Mouse (Mus musculus) embryonic facial prominence, embryonic 13.5 days (tissue): ENCODE measurements around the gene Plac1. TPM values are rescaled to one million over a fixed set of nuclear protein-coding genes. Genes with fewer than 3 reads are reported as not detected.

Experiments
- ATAC-seq: fragments of 200-750 bp; cut with Nextera tagmentation; 2 replicates; pipeline ENCODE4 v1.8.0; 2017; ENCODE audit warnings: low read depth; ENCODE audit not compliant: insufficient number of reproducible peaks, insufficient read depth, low FRiP score, low TSS enrichment
- H3K27ac ChIP-seq: fragments of 300-500 bp; sonication (generic); 2 replicates; pipeline ENCODE4 v1.5.1; 2015; ENCODE audit warnings: moderate library complexity, mild to moderate bottlenecking, inconsistent platforms
- H3K27me3 ChIP-seq: fragments of 300-500 bp; sonication (generic); 2 replicates; pipeline ENCODE4 v1.6.1; 2015; ENCODE audit warnings: mild to moderate bottlenecking, inconsistent platforms
- H3K36me3 ChIP-seq: fragments of 300-500 bp; sonication (generic); 2 replicates; pipeline ENCODE4 v1.6.1; 2015; ENCODE audit warnings: mild to moderate bottlenecking, inconsistent platforms
- H3K4me1 ChIP-seq: fragments of 300-500 bp; sonication (generic); 2 replicates; pipeline ENCODE4 v1.6.1; 2015; ENCODE audit warnings: inconsistent platforms
- H3K4me2 ChIP-seq: fragments of 300-500 bp; sonication (generic); 2 replicates; pipeline ENCODE4 v1.6.1; 2015; ENCODE audit warnings: moderate library complexity, mild to moderate bottlenecking, inconsistent platforms
- H3K4me3 ChIP-seq: fragments of 300-500 bp; sonication (generic); 2 replicates; pipeline ENCODE4 v1.5.1; 2015; ENCODE audit warnings: mild to moderate bottlenecking, inconsistent platforms
- H3K9ac ChIP-seq: fragments of 300-500 bp; sonication (generic); 2 replicates; pipeline ENCODE4 v1.6.1; 2015; ENCODE audit warnings: mild to moderate bottlenecking, inconsistent platforms
- H3K9me3 ChIP-seq: fragments of 300-500 bp; sonication (generic); 2 replicates; pipeline ENCODE4 v1.6.1; 2016; ENCODE audit warnings: inconsistent platforms
- WGBS: fragments of 180-500 bp; shearing (Covaris S2); methylation state at CpG from one replicate; pipeline ENCODE4 v1.1.7; 2015; ENCODE audit warnings: mixed read lengths; 5-methylcytosine and 5-hydroxymethylcytosine counted together
- polyA plus RNA-seq: library from polyadenylated mRNA; unstranded; fragments of >200 nt; fragmentation: Nextera tagmentation; extraction: Ambion mirVana; gene quantifications from 2 replicates; pipeline ENCODE4 v1.2.1, GENCODE M21; 2015

The Plac1 gene
- polyA plus RNA-seq, 1 experiment from 2014 or later: 6.4 TPM

- no peaks in the 10 kb centered on the region for H3K9me3 ChIP-seq
- H3K27ac ChIP-seq: no peak overlapping the region
- H3K27me3 ChIP-seq: no peaks in the 10 kb centered on the region
- H3K4me3 ChIP-seq: no peak overlapping the region
- no peak overlapping the region for H3K9ac ChIP-seq
- no peaks in the 10 kb centered on the region for H3K4me1 ChIP-seq
- no peaks in the 10 kb centered on the region for H3K36me3 ChIP-seq
- ATAC-seq: no peak
- 39% methylated on average over 5 of the region's 5 CpGs for WGBS
- H3K4me2 ChIP-seq: no peak overlapping the region
These were observed 43.5 kb downstream of the Plac1 start for GRCm38 (mm10) chrX:53196392-53196791.

- Histone ChIP-seq H3K9me3 (no peaks in the 10 kb centered on the region), H3K27ac (no peak overlapping the region), H3K36me3 (no peaks in the 10 kb centered on the region), H3K4me3 (no peak overlapping the region), H3K4me1 (no peaks in the 10 kb centered on the region), H3K4me2 (no peak overlapping the region), H3K9ac (no peak overlapping the region), H3K27me3 (no peaks in the 10 kb centered on the region)
- no peak for ATAC-seq
- WGBS: 97% methylated on average over 1 of the region's 1 CpGs
These were observed 51.2 kb downstream of the Plac1 start for GRCm38 (mm10) chrX:53188692-53189091.

GRCm38 (mm10) chrX:53179801-53180200 lies 60.1 kb downstream of the Plac1 start:
- no peak for ATAC-seq
- 70% methylated on average over 3 of the region's 3 CpGs for WGBS

GRCm38 (mm10) chrX:53176296-53176695 lies 63.6 kb downstream of the Plac1 start:
- Histone ChIP-seq H3K9me3 (no peaks in the 10 kb centered on the region), H3K4me1 (no peaks in the 10 kb centered on the region), H3K9ac (no peak overlapping the region), H3K27me3 (no peaks in the 10 kb centered on the region), H3K27ac (no peak overlapping the region), H3K36me3 (no peaks in the 10 kb centered on the region), H3K4me3 (no peak overlapping the region), H3K4me2 (no peak overlapping the region)
- 84% methylated on average over 5 of the region's 5 CpGs for WGBS
- ATAC-seq: no peak

More at GRCm38 (mm10) chrX:53179801-53180200, 60.1 kb downstream of the Plac1 start:
- Histone ChIP-seq H3K9me3 (no peaks in the 10 kb centered on the region), H3K9ac (no peak overlapping the region), H3K36me3 (no peaks in the 10 kb centered on the region), H3K27me3 (no peaks in the 10 kb centered on the region), H3K4me1 (no peaks in the 10 kb centered on the region), H3K4me3 (no peak overlapping the region), H3K27ac (no peak overlapping the region), H3K4me2 (no peak overlapping the region)

DNA sequence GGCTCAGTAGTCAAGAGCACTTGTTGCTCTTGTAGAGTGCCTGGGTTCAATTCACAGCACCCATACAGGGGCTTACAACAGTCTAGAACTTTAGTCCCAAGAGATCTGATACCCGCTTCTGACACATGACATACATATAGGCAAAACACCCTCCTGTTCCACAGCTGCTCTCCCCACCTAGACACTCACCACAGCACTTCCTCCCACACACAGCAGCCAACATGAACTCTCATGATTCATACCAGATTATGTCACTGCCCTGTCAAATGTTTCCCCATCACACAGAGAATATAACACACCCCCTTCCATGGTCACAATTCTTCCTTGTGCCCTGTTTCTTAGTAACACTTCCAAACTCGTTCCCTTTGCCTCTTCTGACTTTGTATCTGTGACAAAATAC lies 71.3 kb downstream of the Plac1 start:
- H3K36me3 ChIP-seq: no peaks in the 10 kb centered on the region
- no peak overlapping the region for H3K4me3 ChIP-seq
- no peak overlapping the region for H3K4me2 ChIP-seq
- no peaks in the 10 kb centered on the region; the same call in 1 of the 2 replicates for H3K27me3 ChIP-seq
- no peak overlapping the region for H3K9ac ChIP-seq
- H3K4me1 ChIP-seq: no peaks in the 10 kb centered on the region
- no peaks in the 10 kb centered on the region for H3K9me3 ChIP-seq
- no peak for ATAC-seq
- 70% methylated on average over 2 of the region's 2 CpGs for WGBS
- H3K27ac ChIP-seq: no peak overlapping the region

GRCm38 (mm10) chrX:53166901-53167525 lies 72.9 kb downstream of the Plac1 start:
- H3K36me3 ChIP-seq: no peaks in the 10 kb centered on the region
- H3K9me3 ChIP-seq: no peaks in the 10 kb centered on the region
- 51% methylated on average over 4 of the region's 4 CpGs for WGBS
- H3K4me2 ChIP-seq: no peak overlapping the region
- H3K9ac ChIP-seq: no peak overlapping the region
- 0 out of 2 replicates have a peak overlapping the region, but pooled peaks have one; percentile 7 for H3K27ac ChIP-seq
- ATAC-seq: no peak
- no peak overlapping the region for H3K4me3 ChIP-seq
- H3K4me1 ChIP-seq: peaks cover 2% of the 10 kb centered on the region; the same call in 1 of the 2 replicates
- no peaks in the 10 kb centered on the region; the same call in 1 of the 2 replicates for H3K27me3 ChIP-seq

DNA sequence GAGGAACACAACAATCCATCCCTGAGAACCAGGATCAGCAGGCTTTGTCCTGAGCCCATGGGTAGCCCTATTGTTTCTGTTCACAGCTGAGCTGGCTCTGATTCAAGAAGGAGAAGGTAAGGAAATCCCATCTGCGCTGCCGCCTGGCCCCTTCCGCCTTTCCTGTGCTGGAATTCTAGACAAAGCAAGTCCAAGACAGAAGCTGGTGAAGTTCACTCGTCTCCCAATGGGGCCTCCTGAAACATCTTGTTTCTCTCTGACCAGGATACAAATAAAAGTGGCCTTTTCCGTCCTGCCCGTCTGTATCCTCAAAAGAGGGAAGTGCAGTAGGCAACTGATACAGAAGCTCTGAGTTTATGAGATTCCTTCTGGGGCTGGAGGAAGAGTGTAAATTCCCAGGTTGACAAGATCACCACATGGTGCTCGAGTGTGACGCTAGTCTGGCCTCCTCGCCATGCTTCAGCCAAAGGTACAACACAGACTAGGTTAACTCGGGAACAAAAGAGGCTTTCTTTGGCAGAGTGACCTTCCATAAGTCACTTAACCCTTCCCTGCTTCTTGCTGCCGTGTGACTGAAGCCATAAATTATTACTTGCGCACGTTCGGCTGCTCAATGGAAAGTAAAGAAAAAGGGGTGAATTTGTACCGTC lies 73.5 kb downstream of the Plac1 start:
- peaks cover 9% of the 10 kb centered on the region for H3K4me1 ChIP-seq
- H3K9me3 ChIP-seq: no peaks in the 10 kb centered on the region
- no peak overlapping the region for H3K4me3 ChIP-seq
- no peaks in the 10 kb centered on the region; the same call in 1 of the 2 replicates for H3K27me3 ChIP-seq
- no peak for ATAC-seq
- H3K36me3 ChIP-seq: no peaks in the 10 kb centered on the region
- no peak overlapping the region for H3K4me2 ChIP-seq
- 57% methylated on average over 15 of the region's 15 CpGs for WGBS
- no peak overlapping the region for H3K9ac ChIP-seq
- H3K27ac ChIP-seq: 0 out of 2 replicates have a peak overlapping the region, but pooled peaks have one; percentile 16

DNA sequence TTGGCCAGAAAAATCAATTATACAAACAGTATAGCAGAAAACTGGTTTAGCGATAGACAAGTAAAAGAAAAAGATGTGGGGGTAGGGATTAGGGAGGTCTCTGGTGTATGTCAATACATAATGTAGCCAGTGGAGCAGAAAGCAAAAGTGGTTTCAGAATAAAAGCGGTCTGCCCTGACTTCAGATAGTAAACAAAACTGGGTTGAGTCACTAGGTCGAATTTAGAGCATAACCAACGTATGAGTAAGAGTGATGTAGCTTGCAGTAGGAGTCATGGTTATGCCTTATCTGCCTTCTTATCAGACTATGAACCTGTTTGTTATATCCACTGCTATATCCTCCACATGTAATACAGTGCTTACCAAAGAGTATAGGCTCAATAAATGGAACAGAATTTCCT lies 77.3 kb downstream of the Plac1 start:
- no peaks in the 10 kb centered on the region for H3K9me3 ChIP-seq
- WGBS: 51% methylated on average over 4 of the region's 4 CpGs
- H3K4me1 ChIP-seq: peaks cover 14% of the 10 kb centered on the region
- H3K9ac ChIP-seq: no peak overlapping the region
- H3K27ac ChIP-seq: no peak overlapping the region
- no peak overlapping the region for H3K4me2 ChIP-seq
- no peaks in the 10 kb centered on the region; the same call in 1 of the 2 replicates for H3K27me3 ChIP-seq
- ATAC-seq: no peak
- H3K36me3 ChIP-seq: no peaks in the 10 kb centered on the region
- H3K4me3 ChIP-seq: no peak overlapping the region

GRCm38 (mm10) chrX:53161583-53161982 lies 78.3 kb downstream of the Plac1 start:
- 49% methylated on average over 4 of the region's 4 CpGs for WGBS
- H3K4me2 ChIP-seq: no peak overlapping the region
- ATAC-seq: no peak
- H3K36me3 ChIP-seq: no peaks in the 10 kb centered on the region
- no peaks in the 10 kb centered on the region for H3K27me3 ChIP-seq
- no peak overlapping the region for H3K9ac ChIP-seq
- H3K4me1 ChIP-seq: peaks cover 14% of the 10 kb centered on the region
- H3K9me3 ChIP-seq: no peaks in the 10 kb centered on the region
- no peak overlapping the region for H3K4me3 ChIP-seq
- peak overlapping the region; percentile 64 for H3K27ac ChIP-seq

- Histone ChIP-seq H3K27me3 (no peaks in the 10 kb centered on the region), H3K27ac (peak overlapping the region; percentile 64), H3K4me1 (peaks cover 14% of the 10 kb centered on the region), H3K4me3 (no peak overlapping the region), H3K4me2 (no peak overlapping the region), H3K9me3 (no peaks in the 10 kb centered on the region), H3K9ac (no peak overlapping the region), H3K36me3 (no peaks in the 10 kb centered on the region)
- ATAC-seq: no peak
- WGBS: 43% methylated on average over 5 of the region's 5 CpGs
These were observed 78.8 kb downstream of the Plac1 start for GRCm38 (mm10) chrX:53161115-53161514.

DNA sequence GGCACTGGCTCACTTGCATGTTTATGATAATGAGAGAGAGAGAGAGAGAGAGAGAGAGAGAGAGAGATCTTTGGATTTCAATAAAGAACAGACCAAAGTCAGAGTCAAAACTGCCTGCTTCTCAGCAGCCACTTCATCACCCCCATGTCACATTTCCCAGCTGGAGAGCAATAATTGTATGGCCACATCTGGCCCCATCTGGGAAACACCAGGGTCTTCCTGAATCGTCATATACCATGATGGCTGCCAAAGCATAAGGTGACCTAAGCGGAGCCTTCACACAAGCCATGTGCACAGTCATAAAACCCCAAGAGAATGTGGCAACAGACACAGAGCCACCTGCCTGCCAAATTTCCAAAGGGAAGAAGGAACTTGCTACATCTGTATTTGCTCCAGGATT lies 91.9 kb downstream of the Plac1 start:
- Histone ChIP-seq H3K4me3 (no peak overlapping the region), H3K27ac (no peak overlapping the region), H3K4me2 (no peak overlapping the region), H3K9ac (no peak overlapping the region), H3K27me3 (no peaks in the 10 kb centered on the region; the same call in 1 of the 2 replicates), H3K9me3 (no peaks in the 10 kb centered on the region), H3K36me3 (no peaks in the 10 kb centered on the region), H3K4me1 (no peaks in the 10 kb centered on the region)
- no peak for ATAC-seq
- WGBS: 55% methylated on average over 2 of the region's 2 CpGs

DNA sequence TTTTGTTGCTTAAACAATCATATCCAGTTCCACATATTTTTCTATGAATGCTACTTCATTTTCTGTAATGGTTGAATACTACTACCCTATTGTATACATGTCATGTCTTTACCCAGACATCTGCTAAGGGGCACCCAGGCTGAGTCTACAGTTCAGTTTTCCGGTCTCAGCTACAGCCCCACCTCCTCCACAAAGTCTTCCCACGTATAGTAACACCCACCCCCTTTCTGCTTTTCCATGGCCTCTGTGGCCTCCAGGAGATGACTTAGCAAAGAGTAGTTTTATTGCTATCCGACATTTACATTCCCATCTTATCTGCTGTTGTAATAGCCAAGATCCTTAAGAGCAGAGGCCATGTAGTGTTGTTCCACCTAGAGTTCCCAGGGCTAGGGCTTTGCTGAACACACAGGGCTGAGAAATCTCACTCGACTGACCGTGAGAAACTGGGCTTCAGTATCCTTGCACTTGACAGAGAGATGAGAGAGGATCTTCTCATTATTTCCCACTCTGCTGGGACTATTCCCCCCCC lies 93.5 kb downstream of the Plac1 start:
- H3K27ac ChIP-seq: no peak overlapping the region
- H3K9ac ChIP-seq: no peak overlapping the region
- H3K4me2 ChIP-seq: no peak overlapping the region
- 79% methylated on average over 5 of the region's 5 CpGs for WGBS
- no peaks in the 10 kb centered on the region for H3K9me3 ChIP-seq
- peaks cover 4% of the 10 kb centered on the region; the same call in 1 of the 2 replicates for H3K27me3 ChIP-seq
- H3K36me3 ChIP-seq: no peaks in the 10 kb centered on the region
- no peak overlapping the region for H3K4me3 ChIP-seq
- no peak for ATAC-seq
- H3K4me1 ChIP-seq: no peaks in the 10 kb centered on the region
